Mouse (Mus musculus): Measurements from ENCODE around the gene Bcan. TPM values are rescaled to one million over a fixed set of nuclear protein-coding genes. Genes with fewer than 3 reads are reported as not detected.
A peak's percentile ranks its signal among the peaks of the same experiment; 100 is the strongest.

Gene Bcan
- polyA plus RNA-seq, 1 experiment from 2014 or later, result 0.18 TPM

GRCm38 (mm10) chr3:87985505-87986320, 14.3 kb downstream of the Bcan start:
- peaks cover 70% of the 10 kb centered on the region for H3K4me1 ChIP-seq (ENCODE audit: control insufficient read depth, insufficient read depth, low read length)
- no peak overlapping the region for H3K4me3 ChIP-seq (ENCODE audit: low read length)
- H3K27me3 ChIP-seq (replicated peaks; ENCODE audit: control insufficient read depth, insufficient read depth, low read length), result peaks cover 14% of the 10 kb centered on the region; the same call in 1 of the 2 replicates
- ATAC-seq, result no peak
- 0 out of 2 replicates have a peak overlapping the region, but pooled peaks have one; percentile 43 for H3K9ac ChIP-seq (ENCODE audit: low read depth, low read length)
- no peak overlapping the region for H3K4me2 ChIP-seq (ENCODE audit: low read depth, low read length)
- no peaks in the 10 kb centered on the region for H3K36me3 ChIP-seq (ENCODE audit: control insufficient read depth, insufficient read depth, low read length)
- no peaks in the 10 kb centered on the region for H3K9me3 ChIP-seq (ENCODE audit: control insufficient read depth, low read length)
- WGBS, result 35% methylated on average over 12 of the region's 12 CpGs
- peak overlapping the region; percentile 70 for H3K27ac ChIP-seq (ENCODE audit: low read length)

GRCm38 (mm10) chr3:87984094-87984493, 15.9 kb downstream of the Bcan start:
- H3K9ac ChIP-seq (ENCODE audit: low read depth, low read length), result peak overlapping the region; percentile 70; the same call in 1 of the 2 replicates
- H3K27me3 ChIP-seq (replicated peaks; ENCODE audit: control insufficient read depth, insufficient read depth, low read length), result peaks cover 5% of the 10 kb centered on the region; the same call in 1 of the 2 replicates
- H3K4me1 ChIP-seq (ENCODE audit: control insufficient read depth, insufficient read depth, low read length), result peaks cover 78% of the 10 kb centered on the region
- H3K9me3 ChIP-seq (ENCODE audit: control insufficient read depth, low read length), result no peaks in the 10 kb centered on the region
- 29% methylated on average over 3 of the region's 3 CpGs for WGBS
- H3K4me2 ChIP-seq (ENCODE audit: low read depth, low read length), result no peak overlapping the region
- no peaks in the 10 kb centered on the region for H3K36me3 ChIP-seq (ENCODE audit: control insufficient read depth, insufficient read depth, low read length)
- peak overlapping the region; percentile 100 for H3K27ac ChIP-seq (ENCODE audit: low read length)
- no peak overlapping the region for H3K4me3 ChIP-seq (ENCODE audit: low read length)
- no peak for ATAC-seq

GRCm38 (mm10) chr3:87983627-87984026, 16.4 kb downstream of the Bcan start:
- H3K4me3 ChIP-seq (ENCODE audit: low read length), result peak overlapping the region; percentile 23; the same call in 1 of the 2 replicates
- H3K36me3 ChIP-seq (ENCODE audit: control insufficient read depth, insufficient read depth, low read length), result no peaks in the 10 kb centered on the region
- peak overlapping the region; percentile 70 for H3K9ac ChIP-seq (ENCODE audit: low read depth, low read length)
- WGBS, result 50% methylated on average over 6 of the region's 6 CpGs
- peaks cover 78% of the 10 kb centered on the region for H3K4me1 ChIP-seq (ENCODE audit: control insufficient read depth, insufficient read depth, low read length)
- peaks cover 2% of the 10 kb centered on the region; the same call in 1 of the 2 replicates for H3K27me3 ChIP-seq (replicated peaks; ENCODE audit: control insufficient read depth, insufficient read depth, low read length)
- H3K9me3 ChIP-seq (ENCODE audit: control insufficient read depth, low read length), result no peaks in the 10 kb centered on the region
- peak overlapping the region; percentile 100 for H3K27ac ChIP-seq (ENCODE audit: low read length)
- peak overlapping the region; percentile 54 for H3K4me2 ChIP-seq (ENCODE audit: low read depth, low read length)
- ATAC-seq, result no peak

- H3K36me3 ChIP-seq (ENCODE audit: control insufficient read depth, insufficient read depth, low read length), result no peaks in the 10 kb centered on the region
- H3K4me2 ChIP-seq (ENCODE audit: low read depth, low read length), result peak overlapping the region; percentile 54
- peaks cover 76% of the 10 kb centered on the region for H3K4me1 ChIP-seq (ENCODE audit: control insufficient read depth, insufficient read depth, low read length)
- peak; percentile 84 for ATAC-seq
- peak overlapping the region; percentile 100 for H3K27ac ChIP-seq (ENCODE audit: low read length)
- no peaks in the 10 kb centered on the region for H3K27me3 ChIP-seq (replicated peaks; ENCODE audit: control insufficient read depth, insufficient read depth, low read length)
- H3K9ac ChIP-seq (ENCODE audit: low read depth, low read length), result peak overlapping the region; percentile 70
- no peaks in the 10 kb centered on the region for H3K9me3 ChIP-seq (ENCODE audit: control insufficient read depth, low read length)
- 4% methylated on average over 13 of the region's 13 CpGs for WGBS
- peak overlapping the region; percentile 23 for H3K4me3 ChIP-seq (ENCODE audit: low read length)
Observed at GRCm38 (mm10) chr3:87982836-87983601, 17.0 kb downstream of the Bcan start.

- Histone ChIP-seq H3K4me2 (ENCODE audit: low read depth, low read length) (peak overlapping the region; percentile 54), H3K27me3 (replicated peaks; ENCODE audit: control insufficient read depth, insufficient read depth, low read length) (no peaks in the 10 kb centered on the region), H3K4me3 (ENCODE audit: low read length) (peak overlapping the region; percentile 23), H3K4me1 (ENCODE audit: control insufficient read depth, insufficient read depth, low read length) (peaks cover 68% of the 10 kb centered on the region), H3K9me3 (ENCODE audit: control insufficient read depth, low read length) (no peaks in the 10 kb centered on the region), H3K36me3 (ENCODE audit: control insufficient read depth, insufficient read depth, low read length) (no peaks in the 10 kb centered on the region), H3K27ac (ENCODE audit: low read length) (peak overlapping the region; percentile 100), H3K9ac (ENCODE audit: low read depth, low read length) (peak overlapping the region; percentile 70)
- 25% methylated on average over 12 of the region's 12 CpGs for WGBS
- ATAC-seq, result peak; percentile 83
Observed at GRCm38 (mm10) chr3:87981894-87982835, 17.9 kb downstream of the Bcan start.

- 80% methylated on average over 6 of the region's 6 CpGs for WGBS
- peaks cover 61% of the 10 kb centered on the region for H3K4me1 ChIP-seq (ENCODE audit: control insufficient read depth, insufficient read depth, low read length)
- ATAC-seq, result no peak
Observed at GRCm38 (mm10) chr3:87981214-87981760, 18.7 kb downstream of the Bcan start.

GRCm38 (mm10) chr3:87980728-87981127, 19.3 kb downstream of the Bcan start:
- H3K4me1 ChIP-seq (ENCODE audit: control insufficient read depth, insufficient read depth, low read length), result peaks cover 55% of the 10 kb centered on the region
- no peak for ATAC-seq
- H3K4me2 ChIP-seq (ENCODE audit: low read depth, low read length), result no peak overlapping the region
- H3K4me3 ChIP-seq (ENCODE audit: low read length), result no peak overlapping the region
- no peaks in the 10 kb centered on the region for H3K27me3 ChIP-seq (replicated peaks; ENCODE audit: control insufficient read depth, insufficient read depth, low read length)
- H3K9ac ChIP-seq (ENCODE audit: low read depth, low read length), result peak overlapping the region; percentile 70; the same call in 1 of the 2 replicates
- H3K27ac ChIP-seq (ENCODE audit: low read length), result peak overlapping the region; percentile 33
- H3K36me3 ChIP-seq (ENCODE audit: control insufficient read depth, insufficient read depth, low read length), result no peaks in the 10 kb centered on the region
- WGBS, result 72% methylated on average over 5 of the region's 5 CpGs
- no peaks in the 10 kb centered on the region for H3K9me3 ChIP-seq (ENCODE audit: control insufficient read depth, low read length)

More at GRCm38 (mm10) chr3:87981214-87981760, 18.7 kb downstream of the Bcan start:
- H3K9me3 ChIP-seq (ENCODE audit: control insufficient read depth, low read length), result no peaks in the 10 kb centered on the region
- no peaks in the 10 kb centered on the region for H3K27me3 ChIP-seq (replicated peaks; ENCODE audit: control insufficient read depth, insufficient read depth, low read length)
- no peaks in the 10 kb centered on the region for H3K36me3 ChIP-seq (ENCODE audit: control insufficient read depth, insufficient read depth, low read length)
- H3K9ac ChIP-seq (ENCODE audit: low read depth, low read length), result peak overlapping the region; percentile 70; the same call in 1 of the 2 replicates
- H3K4me3 ChIP-seq (ENCODE audit: low read length), result no peak overlapping the region
- no peak overlapping the region for H3K4me2 ChIP-seq (ENCODE audit: low read depth, low read length)
- H3K27ac ChIP-seq (ENCODE audit: low read length), result peak overlapping the region; percentile 100

GRCm38 (mm10) chr3:87980085-87980484, 19.9 kb downstream of the Bcan start:
- Histone ChIP-seq H3K9ac (ENCODE audit: low read depth, low read length) (peak overlapping the region; percentile 29; the same call in 1 of the 2 replicates), H3K27ac (ENCODE audit: low read length) (0 out of 2 replicates have a peak overlapping the region, but pooled peaks have one; percentile 33), H3K9me3 (ENCODE audit: control insufficient read depth, low read length) (no peaks in the 10 kb centered on the region), H3K4me2 (ENCODE audit: low read depth, low read length) (no peak overlapping the region), H3K4me1 (ENCODE audit: control insufficient read depth, insufficient read depth, low read length) (peaks cover 48% of the 10 kb centered on the region), H3K36me3 (ENCODE audit: control insufficient read depth, insufficient read depth, low read length) (no peaks in the 10 kb centered on the region), H3K27me3 (replicated peaks; ENCODE audit: control insufficient read depth, insufficient read depth, low read length) (no peaks in the 10 kb centered on the region), H3K4me3 (ENCODE audit: low read length) (no peak overlapping the region)
- no peak for ATAC-seq
- WGBS, result 65% methylated on average over 3 of the region's 3 CpGs
